Mouse (Mus musculus) thymus, adult 2 months (tissue): ENCODE data around the gene Cngb1. TPM values are rescaled to one million over a fixed set of nuclear protein-coding genes. Genes with fewer than 3 reads are reported as not detected.

Experiments used
- DNase-seq: peaks from one replicate; pipeline ENCODE4 v3.0.0; 2021
- H3K27ac ChIP-seq: fragments of 200-500 bp; 2 replicates; pipeline ENCODE4 v1.5.1; 2012; ENCODE audit warnings: low read length, control low read depth; ENCODE audit not compliant: control insufficient read depth, insufficient read depth
- H3K27me3 ChIP-seq: fragments of 200-500 bp; 2 replicates; pipeline ENCODE4 v1.6.1; 2012; ENCODE audit warnings: mild to moderate bottlenecking, low read length, moderate library complexity, mixed read lengths; ENCODE audit not compliant: control insufficient read depth, insufficient read depth
- H3K36me3 ChIP-seq: fragments of 200-500 bp; 2 replicates; pipeline ENCODE4 v1.6.1; 2012; ENCODE audit warnings: mild to moderate bottlenecking, low read length, moderate library complexity; ENCODE audit not compliant: control insufficient read depth, insufficient read depth
- H3K4me1 ChIP-seq: fragments of 200-500 bp; replicated peaks from 2 replicates; pipeline ENCODE4 v1.6.1; 2012; ENCODE audit warnings: low read length; ENCODE audit not compliant: control insufficient read depth, insufficient read depth
- H3K4me3 ChIP-seq: fragments of 200-500 bp; 2 replicates; pipeline ENCODE4 v1.5.1; 2012; ENCODE audit warnings: mild to moderate bottlenecking, low read length, control low read depth, moderate library complexity; ENCODE audit not compliant: control insufficient read depth, insufficient read depth
- CTCF ChIP-seq: fragments of 200-500 bp; IDR thresholded peaks from 2 replicates; pipeline ENCODE4 v1.5.1; 2012; ENCODE audit warnings: mild to moderate bottlenecking, control low read depth, low read length, moderate library complexity, borderline replicate concordance; ENCODE audit not compliant: control insufficient read depth, poor library complexity, insufficient read depth; ENCODE audit errors: extremely low read depth
- POLR2A ChIP-seq: fragments of 200-500 bp; IDR thresholded peaks from 2 replicates; pipeline ENCODE4 v1.6.1; 2012; ENCODE audit warnings: mild to moderate bottlenecking, low read length, control low read depth, moderate library complexity; ENCODE audit not compliant: control insufficient read depth, poor library complexity, insufficient read depth; ENCODE audit errors: extremely low read depth
- WGBS: fragments of 180-500 bp; shearing (Covaris S2); methylation state at CpG from one replicate; pipeline ENCODE4 v1.1.7; 2018; 5-methylcytosine and 5-hydroxymethylcytosine counted together
- polyA plus RNA-seq: library from polyadenylated mRNA; depleted of rRNA; stranded (reverse); fragments of >200 nt; gene quantifications from 2 replicates; pipeline ENCODE4 v1.2.3, GENCODE M21; 2012

Cngb1 gene
- polyA plus RNA-seq, 1 experiment = 0.94 TPM

DNA sequence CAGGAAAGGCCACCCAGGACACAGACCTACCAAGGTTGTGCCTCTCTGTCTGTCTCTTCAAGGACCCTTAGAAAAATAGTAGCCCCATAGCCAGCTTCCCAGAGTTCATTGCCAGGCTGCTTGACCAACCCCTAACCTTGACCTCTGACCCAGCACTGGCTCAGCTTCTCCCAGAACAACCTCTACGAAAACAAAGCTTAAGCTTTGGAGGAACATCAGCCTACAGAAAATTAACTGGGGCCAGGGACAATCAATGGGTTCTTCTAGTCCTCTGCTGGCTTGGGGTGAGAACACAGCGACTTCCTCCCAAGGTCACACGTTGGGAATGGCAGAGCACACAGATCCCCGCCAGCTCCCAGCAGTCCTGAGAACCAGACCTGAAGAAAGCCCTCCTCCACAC is 859 bp downstream of the Cngb1 start:
- Histone ChIP-seq H3K36me3 (no peaks in the 10 kb centered on the region), H3K4me1 (no peaks in the 10 kb centered on the region), H3K4me3 (no peak overlapping the region), H3K27ac (no peak overlapping the region), H3K27me3 (no peaks in the 10 kb centered on the region)
- 84% methylated on average over 4 of the region's 4 CpGs for WGBS
- TF ChIP-seq POLR2A (no peak), CTCF (no peak)
- no peak for DNase-seq

DNA sequence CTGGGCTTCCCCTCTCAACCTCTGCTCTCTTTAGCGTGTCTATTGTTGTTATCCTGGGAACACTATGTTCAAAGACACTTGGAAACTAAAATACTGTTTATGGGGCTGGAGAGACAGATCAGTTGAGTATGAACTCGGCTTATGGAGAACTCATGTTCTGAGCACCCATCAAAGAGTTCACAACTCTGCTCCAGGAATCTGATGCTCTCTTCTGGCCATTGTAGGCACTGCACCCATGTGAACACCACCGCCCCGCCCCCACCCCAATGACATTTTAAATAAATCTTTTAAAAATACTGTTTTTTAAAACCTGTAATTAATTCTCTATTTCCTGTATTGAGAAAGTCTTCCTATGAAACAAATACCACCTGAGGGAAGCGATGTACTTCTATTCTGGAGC is 4.0 kb downstream of the Cngb1 start:
- 14% methylated on average over 5 of the region's 5 CpGs for WGBS
- Histone ChIP-seq H3K27me3 (no peaks in the 10 kb centered on the region), H3K36me3 (no peaks in the 10 kb centered on the region), H3K4me3 (no peak overlapping the region), H3K4me1 (no peaks in the 10 kb centered on the region), H3K27ac (no peak overlapping the region)
- DNase-seq = peak; percentile 48
- TF ChIP-seq CTCF = no peak
- TF ChIP-seq POLR2A = no peak

DNA sequence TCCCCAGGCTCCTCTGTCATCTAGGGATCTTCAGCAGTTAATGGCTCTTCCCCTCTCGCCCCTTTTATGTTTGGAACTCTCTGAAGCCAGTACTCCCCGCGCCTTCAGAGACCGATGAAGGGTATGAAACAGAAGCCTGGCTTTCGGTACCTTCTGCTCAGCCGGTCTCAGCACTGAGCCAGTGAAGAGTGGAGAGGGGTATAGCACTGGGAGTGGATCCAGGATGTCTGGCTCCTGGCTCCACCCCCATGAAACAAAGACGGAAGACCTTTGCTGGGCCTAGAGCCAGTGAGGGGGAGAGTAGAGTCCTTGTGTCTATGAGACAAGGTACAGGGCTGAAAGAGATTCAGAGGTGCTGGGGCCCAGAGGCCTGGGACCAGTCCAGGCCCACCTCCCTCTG is 12.5 kb downstream of the Cngb1 start:
- 47% methylated on average over 7 of the region's 7 CpGs for WGBS
- Histone ChIP-seq H3K4me1 (peaks cover 4% of the 10 kb centered on the region; the same call in 1 of the 2 replicates), H3K36me3 (no peaks in the 10 kb centered on the region), H3K27ac (no peak overlapping the region), H3K27me3 (no peaks in the 10 kb centered on the region), H3K4me3 (no peak overlapping the region)
- no peak for DNase-seq
- no peak for TF ChIP-seq POLR2A
- TF ChIP-seq CTCF = no peak

DNA sequence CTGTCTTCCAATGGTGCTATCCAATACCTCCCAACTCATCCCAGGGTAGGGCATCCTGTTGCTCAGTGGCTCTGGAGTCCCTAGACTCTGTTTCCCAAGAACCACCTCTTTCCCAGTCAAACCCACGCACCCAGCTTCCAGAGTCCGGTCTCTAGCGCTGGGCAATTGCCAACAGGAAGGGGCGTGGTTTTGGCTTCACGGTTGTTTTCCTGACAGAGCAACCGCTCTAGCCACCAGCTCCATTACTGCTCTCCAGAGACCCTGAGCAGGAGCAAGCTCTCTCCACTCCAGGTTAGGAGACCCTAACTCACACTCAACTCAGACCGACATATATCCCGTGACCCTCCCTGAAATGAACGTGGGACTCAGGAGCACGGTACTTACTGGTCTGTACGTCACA is 13.2 kb downstream of the Cngb1 start:
- no peak overlapping the region for H3K27ac ChIP-seq
- H3K4me1 ChIP-seq = peaks cover 4% of the 10 kb centered on the region; the same call in 1 of the 2 replicates
- no peak for DNase-seq
- TF ChIP-seq CTCF (no peak), POLR2A (no peak)
- WGBS = 25% methylated on average over 11 of the region's 11 CpGs
- no peaks in the 10 kb centered on the region for H3K27me3 ChIP-seq
- H3K36me3 ChIP-seq = no peaks in the 10 kb centered on the region
- no peak overlapping the region for H3K4me3 ChIP-seq

DNA sequence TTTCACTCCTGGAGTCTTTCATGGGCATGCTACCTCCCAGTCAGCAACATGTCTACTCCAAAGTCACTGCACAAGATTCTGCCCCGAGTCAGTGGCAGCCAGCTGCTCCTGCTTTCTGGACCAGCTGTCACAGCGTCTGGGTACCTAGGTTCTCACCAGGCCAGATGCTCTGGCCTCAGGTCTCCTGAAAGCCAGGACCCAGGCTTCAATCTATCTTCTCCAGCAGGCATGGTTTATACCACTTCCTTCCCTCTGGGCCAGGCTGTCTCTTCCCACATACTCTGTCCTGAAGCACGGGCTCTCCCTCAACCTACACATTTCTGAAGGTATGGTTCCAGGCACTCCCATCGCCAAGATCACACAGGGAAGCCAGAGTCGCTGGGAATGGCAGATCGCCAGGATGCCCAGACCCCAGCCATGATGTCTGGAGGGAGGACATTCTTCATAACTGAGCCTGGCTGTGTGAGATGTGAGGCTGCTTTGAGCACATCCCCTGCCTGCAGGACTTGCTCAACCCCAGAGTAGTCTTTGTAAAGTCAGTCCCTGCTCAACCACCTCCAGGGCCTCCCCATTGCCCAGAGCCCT is 17.2 kb downstream of the Cngb1 start:
- no peaks in the 10 kb centered on the region for H3K27me3 ChIP-seq
- DNase-seq = no peak
- 28% methylated on average over 6 of the region's 6 CpGs for WGBS
- no peaks in the 10 kb centered on the region for H3K36me3 ChIP-seq
- TF ChIP-seq POLR2A (no peak), CTCF (no peak)
- peaks cover 4% of the 10 kb centered on the region; the same call in 1 of the 2 replicates for H3K4me1 ChIP-seq
- H3K4me3 ChIP-seq = no peak overlapping the region
- H3K27ac ChIP-seq = no peak overlapping the region

DNA sequence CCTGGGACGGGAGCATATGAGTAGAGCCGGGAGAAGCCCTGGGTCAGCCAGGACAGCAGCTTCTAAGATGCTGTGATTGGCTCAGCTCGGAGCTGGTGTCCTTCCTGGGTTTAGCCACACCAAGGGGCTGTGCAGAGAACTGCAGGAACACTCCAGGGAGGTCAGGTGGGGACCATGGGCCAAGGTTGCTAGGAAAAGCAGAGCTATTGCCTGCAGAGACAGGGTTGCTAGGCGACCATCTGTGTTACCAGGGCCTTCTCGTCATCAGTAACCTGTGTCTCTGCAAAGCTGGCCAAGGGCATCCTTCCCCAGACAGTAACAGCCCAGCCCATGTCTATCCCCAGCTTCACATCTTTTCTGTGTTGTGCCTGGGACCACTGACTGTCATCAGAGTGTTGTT is 24.9 kb downstream of the Cngb1 start:
- H3K4me1 ChIP-seq = no peaks in the 10 kb centered on the region
- 91% methylated on average over 5 of the region's 5 CpGs for whole genome bisulfite sequencing
- H3K36me3 ChIP-seq = no peaks in the 10 kb centered on the region
- H3K27me3 ChIP-seq = no peaks in the 10 kb centered on the region
- no peak overlapping the region for H3K4me3 ChIP-seq
- TF ChIP-seq POLR2A (no peak), CTCF (no peak)
- DNase-seq = no peak
- no peak overlapping the region for H3K27ac ChIP-seq

DNA sequence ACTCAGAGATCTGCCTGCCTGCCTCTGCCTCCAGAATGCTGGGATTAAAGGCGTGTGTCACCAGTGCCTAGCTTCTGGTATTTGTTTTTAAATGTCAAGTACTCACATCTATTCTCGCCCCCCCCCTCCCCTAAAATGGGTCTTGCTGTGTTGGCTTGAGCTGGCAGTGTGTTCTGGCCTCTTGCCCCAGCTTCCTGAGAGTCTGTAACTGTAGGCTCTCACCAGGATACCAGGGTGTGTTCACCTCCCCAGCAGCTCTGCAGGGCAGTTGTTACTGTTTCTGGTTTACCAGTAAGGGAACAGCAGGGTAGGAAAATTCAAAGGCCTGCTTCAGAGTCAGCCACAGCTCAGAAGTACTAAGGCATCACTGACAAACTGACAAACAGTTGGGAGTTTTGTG is 33.5 kb downstream of the Cngb1 start:
- Histone ChIP-seq H3K4me3 (no peak overlapping the region), H3K4me1 (no peaks in the 10 kb centered on the region), H3K27ac (no peak overlapping the region), H3K36me3 (no peaks in the 10 kb centered on the region), H3K27me3 (no peaks in the 10 kb centered on the region)
- no peak for DNase-seq
- TF ChIP-seq POLR2A = no peak
- TF ChIP-seq CTCF = no peak
- WGBS = 81% methylated on average over 2 of the region's 2 CpGs
